Mouse (Mus musculus) lung, postnatal 36 days (tissue): Measurements from ENCODE around the gene Tstd1.
A peak's percentile ranks its signal among the peaks of the same experiment; 100 is the strongest.

ENCODE experiments used
- DNase-seq: peaks from one replicate; pipeline ENCODE4 v3.0.0; 2022; ENCODE audit warnings: mixed read lengths

Tstd1 gene

GRCm38 (mm10) chr1:171419291-171419882 lies 715 bp downstream of the Tstd1 start:
- DNase-seq = peak; percentile 42

GRCm38 (mm10) chr1:171419905-171420304 lies 1.2 kb downstream of the Tstd1 start:
- no peak for DNase-seq

- DNase-seq = peak; percentile 59
Measured at GRCm38 (mm10) chr1:171422504-171423095, 3.9 kb downstream of the Tstd1 start.

- DNase-seq = no peak
Measured at GRCm38 (mm10) chr1:171424638-171425037, 6.0 kb downstream of the Tstd1 start.

GRCm38 (mm10) chr1:171425126-171425525 lies 6.5 kb downstream of the Tstd1 start:
- peak; percentile 56 for DNase-seq

GRCm38 (mm10) chr1:171432158-171432557 lies 13.5 kb downstream of the Tstd1 start:
- DNase-seq = no peak

- DNase-seq = no peak
Measured at GRCm38 (mm10) chr1:171435288-171435814, 16.7 kb downstream of the Tstd1 start.

- no peak for DNase-seq
Measured at GRCm38 (mm10) chr1:171435974-171436373, 17.3 kb downstream of the Tstd1 start.

- peak; percentile 97 for DNase-seq
Measured at GRCm38 (mm10) chr1:171437264-171438013, 18.8 kb downstream of the Tstd1 start, which contains the start of gene F11r. Gene F11r (plus strand): TSS chr1:171437535.

- DNase-seq = no peak
Measured at GRCm38 (mm10) chr1:171438014-171438670, 19.5 kb downstream of the Tstd1 start.

- DNase-seq = peak; percentile 81
Measured at GRCm38 (mm10) chr1:171439072-171439471, 20.4 kb downstream of the Tstd1 start.

GRCm38 (mm10) chr1:171440025-171440725 lies 21.5 kb downstream of the Tstd1 start:
- peak; percentile 88 for DNase-seq

- peak; percentile 56 for DNase-seq
Measured at GRCm38 (mm10) chr1:171441466-171442412, 23.1 kb downstream of the Tstd1 start.

- no peak for DNase-seq
Measured at GRCm38 (mm10) chr1:171442413-171442760, 23.7 kb downstream of the Tstd1 start.

GRCm38 (mm10) chr1:171445050-171445449 lies 26.4 kb downstream of the Tstd1 start:
- DNase-seq = no peak

- DNase-seq = no peak
Measured at GRCm38 (mm10) chr1:171446854-171447253, 28.2 kb downstream of the Tstd1 start.

- DNase-seq = no peak
Measured at GRCm38 (mm10) chr1:171447692-171448091, 29.0 kb downstream of the Tstd1 start.

- DNase-seq = no peak
Measured at GRCm38 (mm10) chr1:171450062-171450461, 31.4 kb downstream of the Tstd1 start.

- peak; percentile 40 for DNase-seq
Measured at GRCm38 (mm10) chr1:171451001-171451400, 32.3 kb downstream of the Tstd1 start.

- no peak for DNase-seq
Measured at GRCm38 (mm10) chr1:171452522-171452921, 33.9 kb downstream of the Tstd1 start.

- peak; percentile 67 for DNase-seq
Measured at GRCm38 (mm10) chr1:171452923-171453322, 34.3 kb downstream of the Tstd1 start.
